Comparison of ENCODE assay signal across 8 mouse cellular contexts in the genomic region with DNA sequence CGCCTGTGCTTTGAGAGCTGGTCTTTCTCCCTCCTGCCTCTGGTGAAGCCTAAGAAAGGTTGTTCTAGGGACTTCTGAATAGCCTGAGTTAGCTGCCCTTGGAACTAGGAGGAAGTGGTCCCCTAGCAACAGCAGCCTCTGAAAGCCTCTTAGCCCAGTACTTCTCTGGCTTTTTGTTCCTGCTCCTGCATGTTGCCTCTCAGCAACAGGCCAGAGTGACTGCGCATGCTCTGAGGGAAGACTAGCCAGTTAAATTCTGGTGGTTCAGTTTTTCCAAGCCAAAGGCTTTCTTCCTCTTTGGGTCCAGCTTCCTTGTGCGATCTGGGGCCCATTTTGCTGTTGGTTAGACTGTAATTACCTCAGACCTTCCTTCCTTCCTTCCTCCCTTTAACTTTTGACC.
A peak's percentile ranks its signal among the peaks of the same experiment; 100 is the strongest.
DNase-seq lines count a peak whose midpoint lies in the region; ATAC-seq and TF ChIP-seq lines count a peak whose summit lies in the region.

No protein-coding gene starts in this region.

- H3K4me3 ChIP-seq in hindbrain, postnatal 0 days (ENCODE audit: low read length), result no peak overlapping the region
- no peak overlapping the region for H3K4me3 ChIP-seq in liver, postnatal 0 days (ENCODE audit: low read depth, low read length)
- H3K4me3 ChIP-seq in intestine, embryonic 16.5 days (ENCODE audit: low read length), result no peak overlapping the region

- no peak for TF ChIP-seq CTCF in hindbrain, postnatal 0 days (IDR thresholded peaks at IDR 0.05; ENCODE audit: low read depth)
- TF ChIP-seq CTCF in liver, postnatal 0 days (IDR thresholded peaks at IDR 0.05; ENCODE audit: low read depth), result no peak

- WGBS in hindbrain, postnatal 0 days, result 60% methylated on average over 3 of the region's 3 CpGs
- WGBS in liver, postnatal 0 days (ENCODE audit: insufficient replicate concordance), result 48% methylated on average over 3 of the region's 3 CpGs
- WGBS in intestine, embryonic 16.5 days, result 79% methylated on average over 3 of the region's 3 CpGs

- H3K4me2 ChIP-seq in hindbrain, postnatal 0 days (ENCODE audit: low read depth, low read length), result no peak overlapping the region
- no peak overlapping the region for H3K4me2 ChIP-seq in liver, postnatal 0 days (ENCODE audit: low read depth, low read length)
- no peak overlapping the region for H3K4me2 ChIP-seq in intestine, embryonic 16.5 days (ENCODE audit: low read depth, low read length)

- H3K9me3 ChIP-seq in hindbrain, postnatal 0 days (ENCODE audit: low read length), result no peaks in the 10 kb centered on the region
- H3K9me3 ChIP-seq in liver, postnatal 0 days (ENCODE audit: low read length), result no peaks in the 10 kb centered on the region
- no peaks in the 10 kb centered on the region for H3K9me3 ChIP-seq in intestine, embryonic 16.5 days (ENCODE audit: control insufficient read depth, low read length)

- intact Hi-C loops in gastrocnemius, postnatal 14 days (cut with DNase I; ENCODE audit: low total_unique reads), result no loop called here

- H3K36me3 ChIP-seq in hindbrain, postnatal 0 days (ENCODE audit: insufficient read depth, low read length), result no peaks in the 10 kb centered on the region
- H3K36me3 ChIP-seq in liver, postnatal 0 days (replicated peaks; ENCODE audit: insufficient read depth, low read length), result no peaks in the 10 kb centered on the region
- H3K36me3 ChIP-seq in intestine, embryonic 16.5 days (ENCODE audit: control insufficient read depth, insufficient read depth, low read length), result no peaks in the 10 kb centered on the region

- no peak for TF ChIP-seq EP300 in liver, postnatal 0 days (IDR thresholded peaks at IDR 0.05; ENCODE audit: low read depth)

- H3K27ac ChIP-seq in hindbrain, postnatal 0 days, result no peak overlapping the region
- peak overlapping the region; percentile 39; the same call in 1 of the 2 replicates for H3K27ac ChIP-seq in liver, postnatal 0 days (ENCODE audit: low read depth)
- no peak overlapping the region for H3K27ac ChIP-seq in intestine, embryonic 16.5 days (ENCODE audit: low read length)

- peak; percentile 79; the same call in 1 of the 2 replicates for ATAC-seq in hindbrain, postnatal 0 days
- ATAC-seq in liver, postnatal 0 days, result no peak
- ATAC-seq in intestine, embryonic 16.5 days, result no peak

- H3K4me1 ChIP-seq in hindbrain, postnatal 0 days (ENCODE audit: insufficient read depth, low read length), result no peaks in the 10 kb centered on the region; the same call in 1 of the 2 replicates
- peaks cover 11% of the 10 kb centered on the region for H3K4me1 ChIP-seq in liver, postnatal 0 days (ENCODE audit: insufficient read depth)
- H3K4me1 ChIP-seq in intestine, embryonic 16.5 days (ENCODE audit: control insufficient read depth, insufficient read depth, low read length), result no peaks in the 10 kb centered on the region

- H3K9ac ChIP-seq in hindbrain, postnatal 0 days (replicated peaks; ENCODE audit: low read length), result no peak overlapping the region
- H3K9ac ChIP-seq in liver, postnatal 0 days (replicated peaks), result no peak overlapping the region
- H3K9ac ChIP-seq in intestine, embryonic 16.5 days (ENCODE audit: low read depth, low read length), result no peak overlapping the region

- no peaks in the 10 kb centered on the region for H3K27me3 ChIP-seq in hindbrain, postnatal 0 days (ENCODE audit: insufficient read depth, low read length)
- no peaks in the 10 kb centered on the region for H3K27me3 ChIP-seq in liver, postnatal 0 days (ENCODE audit: insufficient read depth, low read length)
- no peaks in the 10 kb centered on the region for H3K27me3 ChIP-seq in intestine, embryonic 16.5 days (replicated peaks; ENCODE audit: control insufficient read depth, insufficient read depth, low read length)

- DNase-seq in gastrocnemius, postnatal 14 days, result peak; percentile 23
- no peak for DNase-seq in gastrocnemius, postnatal 10 days
- DNase-seq in ZHBTc4 (ENCODE audit: low read depth, low spot score), result peak; percentile 57
- DNase-seq in hindbrain, postnatal 0 days (ENCODE audit: low spot score), result peak; percentile 61
- peak; percentile 54 for DNase-seq in liver, postnatal 0 days
- DNase-seq in right cerebral cortex, postnatal 36 days (ENCODE audit: low spot score in 2 of 2), result peak; percentile 31 to 45
- no peak for DNase-seq in urinary bladder, adult 2 months (ENCODE audit: low spot score)

Comparison
In these comparisons a context has a peak if more than half of its experiments do, and no peak if none do; other contexts are left out.
1. DNase-seq: peak in gastrocnemius, postnatal 14 days (single experiment), ZHBTc4 (single experiment), hindbrain, postnatal 0 days (single experiment), liver, postnatal 0 days (single experiment) and right cerebral cortex, postnatal 36 days (2 of 2); none in gastrocnemius, postnatal 10 days (single experiment) and urinary bladder, adult 2 months (single experiment).